ENCODE assay signal across 8 mouse cellular contexts in the genomic region with DNA sequence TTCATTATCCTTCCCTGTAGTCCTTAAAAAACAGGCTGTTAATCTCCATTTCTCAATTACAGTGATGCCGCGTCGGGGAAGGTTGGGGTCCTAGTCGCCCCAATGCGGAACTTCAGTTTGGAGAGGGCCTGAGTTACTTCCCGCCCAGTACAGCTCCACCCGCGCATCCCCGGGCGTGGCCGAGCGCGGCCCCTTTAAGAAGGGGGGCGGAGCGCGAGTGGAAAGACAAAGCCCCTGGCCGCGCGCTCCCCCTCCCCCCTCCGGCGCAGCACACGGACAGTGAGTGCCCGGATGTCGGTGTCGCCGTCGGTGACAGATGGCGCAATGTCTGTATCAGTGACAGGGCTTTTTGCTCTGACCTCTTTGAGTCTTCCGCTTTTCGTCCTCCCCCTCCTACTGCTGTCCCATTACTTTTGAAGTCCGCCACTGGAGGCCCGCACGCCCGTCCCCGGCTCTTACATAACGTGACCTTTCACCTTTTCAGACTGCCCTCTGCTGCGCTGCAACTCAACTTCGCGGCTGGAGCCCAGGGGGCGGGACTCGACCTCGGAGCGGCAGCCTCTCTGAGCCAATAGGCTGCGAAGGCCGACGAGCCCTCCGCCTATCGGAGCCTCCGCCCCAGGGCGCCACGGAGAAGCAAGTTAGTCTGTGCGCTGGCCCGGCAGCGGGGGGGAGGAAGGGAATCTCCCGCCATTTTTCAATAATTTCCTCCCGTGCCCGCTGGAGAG. TPM values are rescaled to one million over a fixed set of nuclear protein-coding genes. Genes with fewer than 3 reads are reported as not detected.
DNase-seq lines count a peak whose midpoint lies in the region; ATAC-seq and TF ChIP-seq lines count a peak whose summit lies in the region.

A gene (plus strand): TSS at position 644 of the 728 bp plus-strand sequence.

- peak; percentile 33; the same call in 1 of the 2 replicates for TF ChIP-seq CTCF in kidney, postnatal 0 days (IDR thresholded peaks at IDR 0.05; ENCODE audit: low read depth)

- H3K27me3 ChIP-seq in heart, embryonic 12.5 days (replicated peaks) = no peaks in the 10 kb centered on the region
- H3K27me3 ChIP-seq in kidney, postnatal 0 days (ENCODE audit: insufficient read depth, low read length) = no peaks in the 10 kb centered on the region
- H3K27me3 ChIP-seq in liver, embryonic 11.5 days (replicated peaks; ENCODE audit: control insufficient read depth, insufficient read depth, low read length) = no peaks in the 10 kb centered on the region
- no peaks in the 10 kb centered on the region for H3K27me3 ChIP-seq in stomach, embryonic 14.5 days (ENCODE audit: control insufficient read depth, insufficient read depth, low read length)

- peak; percentile 98 for DNase-seq in CD4-positive helper T cell, adult 2 months (ENCODE audit: low read depth, low spot score)
- DNase-seq in brain, embryonic 18.5 days (ENCODE audit: low read depth, low spot score) = peak; percentile 95
- peak; percentile 99 for DNase-seq in kidney, postnatal 0 days (ENCODE audit: low spot score)
- DNase-seq in liver, embryonic 11.5 days (ENCODE audit: low spot score) = peak; percentile 97
- peak; percentile 97 for DNase-seq in naive thymus-derived CD4-positive, alpha-beta T cell, adult 2 months (ENCODE audit: low read depth)

- no peaks in the 10 kb centered on the region for H3K9me3 ChIP-seq in heart, embryonic 12.5 days (replicated peaks)
- no peaks in the 10 kb centered on the region for H3K9me3 ChIP-seq in kidney, postnatal 0 days (replicated peaks; ENCODE audit: low read length)
- H3K9me3 ChIP-seq in liver, embryonic 11.5 days (ENCODE audit: control insufficient read depth, low read length) = no peaks in the 10 kb centered on the region
- 0 out of 2 replicates have a peak, but pooled peaks cover 5% of the 10 kb centered on the region for H3K9me3 ChIP-seq in stomach, embryonic 14.5 days (ENCODE audit: control insufficient read depth, low read depth, low read length)

- peaks cover 22% of the 10 kb centered on the region for H3K4me1 ChIP-seq in heart, embryonic 12.5 days (replicated peaks)
- H3K4me1 ChIP-seq in kidney, postnatal 0 days (replicated peaks; ENCODE audit: insufficient read depth, low read length) = peaks cover 12% of the 10 kb centered on the region
- H3K4me1 ChIP-seq in liver, embryonic 11.5 days (replicated peaks; ENCODE audit: control insufficient read depth, insufficient read depth, low read length) = peaks cover 21% of the 10 kb centered on the region
- peaks cover 32% of the 10 kb centered on the region for H3K4me1 ChIP-seq in stomach, embryonic 14.5 days (ENCODE audit: control insufficient read depth, insufficient read depth, low read length)

- WGBS in heart, embryonic 12.5 days = under 1% methylated on average over 57 of the region's 57 CpGs
- under 1% methylated on average over 54 of the region's 57 CpGs for WGBS in kidney, postnatal 0 days
- WGBS in liver, embryonic 11.5 days = under 1% methylated on average over 55 of the region's 57 CpGs
- WGBS in stomach, embryonic 14.5 days = under 1% methylated on average over 57 of the region's 57 CpGs

- H3K27ac ChIP-seq in heart, embryonic 12.5 days (ENCODE audit: poor library complexity, severe bottlenecking) = peak within 1 kb of the TSS; percentile 97
- peak within 1 kb of the TSS; percentile 96 for H3K27ac ChIP-seq in kidney, postnatal 0 days
- H3K27ac ChIP-seq in liver, embryonic 11.5 days (ENCODE audit: low read depth, low read length) = peak within 1 kb of the TSS; percentile 98
- H3K27ac ChIP-seq in stomach, embryonic 14.5 days (ENCODE audit: low read length) = peak within 1 kb of the TSS; percentile 97

- H3K9ac ChIP-seq in heart, embryonic 12.5 days = peak within 1 kb of the TSS; percentile 99
- peak within 1 kb of the TSS; percentile 89 for H3K9ac ChIP-seq in kidney, postnatal 0 days (ENCODE audit: low read depth, low read length)
- H3K9ac ChIP-seq in liver, embryonic 11.5 days (ENCODE audit: low read depth, low read length) = peak within 1 kb of the TSS; percentile 99
- peak within 1 kb of the TSS; percentile 99 for H3K9ac ChIP-seq in stomach, embryonic 14.5 days (replicated peaks; ENCODE audit: low read depth, low read length)

- peak; percentile 92 for ATAC-seq in erythroid progenitor cell, adult 5-6 weeks (replicated peaks; ENCODE audit: low FRiP score, poor library complexity, severe bottlenecking)
- peak; percentile 98 for ATAC-seq in heart, embryonic 12.5 days (ENCODE audit: insufficient number of reproducible peaks, low FRiP score)
- peak; percentile 95 for ATAC-seq in kidney, postnatal 0 days (replicated peaks; ENCODE audit: low FRiP score, low read depth)
- peak; percentile 95 for ATAC-seq in liver, embryonic 11.5 days (replicated peaks; ENCODE audit: low FRiP score)
- peak; percentile 98 for ATAC-seq in stomach, embryonic 14.5 days (ENCODE audit: insufficient number of reproducible peaks, insufficient read depth, low FRiP score, low read depth)

- peaks cover 26% of the 10 kb centered on the region for H3K36me3 ChIP-seq in heart, embryonic 12.5 days
- peaks cover 10% of the 10 kb centered on the region for H3K36me3 ChIP-seq in kidney, postnatal 0 days (ENCODE audit: insufficient read depth, low read length)
- H3K36me3 ChIP-seq in liver, embryonic 11.5 days (ENCODE audit: control insufficient read depth, insufficient read depth, low read length) = peaks cover 8% of the 10 kb centered on the region; the same call in 1 of the 2 replicates
- H3K36me3 ChIP-seq in stomach, embryonic 14.5 days (ENCODE audit: control insufficient read depth, insufficient read depth, low read length) = peaks cover 15% of the 10 kb centered on the region

- H3K4me3 ChIP-seq in heart, embryonic 12.5 days = peak within 1 kb of the TSS; percentile 99
- peak within 1 kb of the TSS; percentile 99 for H3K4me3 ChIP-seq in kidney, postnatal 0 days (replicated peaks; ENCODE audit: low read depth, low read length)
- peak within 1 kb of the TSS; percentile 99 for H3K4me3 ChIP-seq in liver, embryonic 11.5 days (ENCODE audit: low read depth, low read length)
- peak within 1 kb of the TSS; percentile 100 for H3K4me3 ChIP-seq in stomach, embryonic 14.5 days (ENCODE audit: low read depth, low read length)

- H3K4me2 ChIP-seq in heart, embryonic 12.5 days = peak within 1 kb of the TSS; percentile 70
- H3K4me2 ChIP-seq in kidney, postnatal 0 days (ENCODE audit: low read length) = peak within 1 kb of the TSS; percentile 71
- peak within 1 kb of the TSS; percentile 82 for H3K4me2 ChIP-seq in liver, embryonic 11.5 days
- peak within 1 kb of the TSS; percentile 71 for H3K4me2 ChIP-seq in stomach, embryonic 14.5 days (replicated peaks; ENCODE audit: low read depth, low read length)

RNA-seq across cellular contexts. Expression of the gene that starts here (rescaled TPM):
- 115 TPM in 2 replicates for total RNA-seq in erythroid progenitor cell, adult 5-6 weeks (2015; ENCODE audit: low replicate concordance)
- 201 and 287 TPM in 2 replicates for total RNA-seq in erythroid progenitor cell, adult 5-6 weeks (2017; ENCODE audit: low replicate concordance)
- 37.2 and 38.4 TPM in 2 replicates for polyA plus RNA-seq in heart, embryonic 12.5 days (2016; fragmentation: Nextera tagmentation; extraction: Ambion mirVana)
- polyA plus RNA-seq in kidney, postnatal 0 days (2015; fragmentation: Nextera tagmentation; extraction: Ambion mirVana) = 22.6 and 22.9 TPM in 2 replicates
- polyA plus RNA-seq in liver, embryonic 11.5 days (2014; fragmentation: Nextera tagmentation; extraction: Ambion mirVana) = 47.2 and 50.8 TPM in 2 replicates
- polyA plus RNA-seq in stomach, embryonic 14.5 days (2014; fragmentation: Nextera tagmentation; extraction: Ambion mirVana) = 60.3 and 60.7 TPM in 2 replicates

Comparison
In these comparisons a context has a peak if more than half of its experiments do, and no peak if none do; other contexts are left out.
1. Peak in every context shown above with its lines: DNase-seq, ATAC-seq, H3K4me3 ChIP-seq and H3K27ac ChIP-seq.